Mouse (Mus musculus) embryonic facial prominence, embryonic 14.5 days (tissue): Measurements from ENCODE around the gene Vps37b. TPM values are rescaled to one million over a fixed set of nuclear protein-coding genes. Genes with fewer than 3 reads are reported as not detected.

ENCODE experiments used
- ATAC-seq: fragments of 200-750 bp; cut with Nextera tagmentation; 2 replicates; pipeline ENCODE4 v1.8.0; 2017; ENCODE audit warnings: low read depth, moderate number of reproducible peaks, moderate TSS enrichment
- DNase-seq: peaks from one replicate; pipeline ENCODE4 v3.0.0-alpha.2; 2015; ENCODE audit warnings: low spot score
- H3K27ac ChIP-seq: fragments of 300-500 bp; sonication (generic); replicated peaks from 2 replicates; pipeline ENCODE4 v1.5.1; 2014; ENCODE audit warnings: low read depth, mild to moderate bottlenecking, low read length, moderate library complexity
- H3K27me3 ChIP-seq: fragments of 300-500 bp; sonication (generic); replicated peaks from 2 replicates; pipeline ENCODE4 v1.6.1; 2014; ENCODE audit warnings: low read length; ENCODE audit not compliant: control insufficient read depth, insufficient read depth
- H3K36me3 ChIP-seq: fragments of 300-500 bp; sonication (generic); 2 replicates; pipeline ENCODE4 v1.6.1; 2014; ENCODE audit warnings: low read length, mixed read lengths; ENCODE audit not compliant: control insufficient read depth, insufficient read depth
- H3K4me1 ChIP-seq: fragments of 300-500 bp; sonication (generic); 2 replicates; pipeline ENCODE4 v1.6.1; 2014; ENCODE audit warnings: antibody characterized with exemption, low read length; ENCODE audit not compliant: control insufficient read depth, insufficient read depth
- H3K4me2 ChIP-seq: fragments of 300-500 bp; sonication (generic); 2 replicates; pipeline ENCODE4 v1.6.1; 2014; ENCODE audit warnings: low read depth, mild to moderate bottlenecking, low read length, moderate library complexity, mixed read lengths
- H3K4me3 ChIP-seq: fragments of 300-500 bp; sonication (generic); 2 replicates; pipeline ENCODE4 v1.5.1; 2014; ENCODE audit warnings: low read depth, mild to moderate bottlenecking, low read length
- H3K9ac ChIP-seq: fragments of 300-500 bp; sonication (generic); 2 replicates; pipeline ENCODE4 v1.6.1; 2014; ENCODE audit warnings: low read depth, mild to moderate bottlenecking, low read length, moderate library complexity, mixed read lengths
- H3K9me3 ChIP-seq: fragments of 300-500 bp; sonication (generic); 2 replicates; pipeline ENCODE4 v1.6.1; 2016; ENCODE audit warnings: low read length; ENCODE audit not compliant: control insufficient read depth
- WGBS: fragments of 180-500 bp; shearing (Covaris S2); extraction: QIAGEN DNeasy Blood & Tissue Kit; methylation state at CpG from one replicate; pipeline ENCODE4 v1.1.7; 2014; 5-methylcytosine and 5-hydroxymethylcytosine counted together
- polyA plus RNA-seq: library from polyadenylated mRNA; unstranded; fragments of >200 nt; fragmentation: Nextera tagmentation; extraction: Ambion mirVana; gene quantifications from 2 replicates; pipeline ENCODE4 v1.2.1, GENCODE M21; 2014

The Vps37b gene
- polyA plus RNA-seq, 1 experiment from 2014 or later: 31.7 TPM

- H3K36me3 ChIP-seq: peaks cover 17% of the 10 kb centered on the region; the same call in 1 of the 2 replicates
- DNase-seq (peak; percentile 19), ATAC-seq (no peak)
- H3K9ac ChIP-seq: no peak overlapping the region
- H3K4me1 ChIP-seq: peaks cover 8% of the 10 kb centered on the region; the same call in 1 of the 2 replicates
- 80% methylated on average over 11 of the region's 11 CpGs for WGBS
- H3K27ac ChIP-seq: no peak overlapping the region
- no peaks in the 10 kb centered on the region for H3K9me3 ChIP-seq
- H3K27me3 ChIP-seq: no peaks in the 10 kb centered on the region
- H3K4me2 ChIP-seq: no peak overlapping the region
- no peak overlapping the region for H3K4me3 ChIP-seq
Observed at GRCm38 (mm10) chr5:124021701-124022100, 10.4 kb downstream of the Vps37b start.

DNA sequence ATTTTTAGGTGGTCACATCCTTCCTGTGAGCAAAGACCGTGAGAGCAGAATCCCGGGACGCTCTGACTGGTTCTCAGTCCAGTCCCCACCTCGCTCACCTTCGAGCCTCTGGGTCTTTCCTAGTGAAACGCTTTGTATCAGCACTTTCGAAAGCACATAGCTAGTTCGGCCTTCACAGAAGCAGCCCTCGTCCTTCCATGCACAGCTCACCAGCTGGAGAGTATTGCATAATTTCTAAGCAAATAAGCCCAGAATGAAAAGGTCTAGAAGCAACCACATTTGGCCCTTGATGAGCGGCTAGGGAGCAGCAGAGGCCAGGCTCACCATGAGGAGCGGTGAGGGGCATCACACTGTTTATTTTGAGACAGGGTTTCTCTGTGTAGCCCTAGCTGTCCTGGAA is 10.9 kb downstream of the Vps37b start:
- Histone ChIP-seq H3K4me2 (no peak overlapping the region), H3K4me3 (no peak overlapping the region), H3K27ac (no peak overlapping the region), H3K9me3 (no peaks in the 10 kb centered on the region), H3K4me1 (peaks cover 8% of the 10 kb centered on the region; the same call in 1 of the 2 replicates), H3K9ac (no peak overlapping the region), H3K36me3 (0 out of 2 replicates have a peak, but pooled peaks cover 13% of the 10 kb centered on the region), H3K27me3 (no peaks in the 10 kb centered on the region)
- DNase-seq (no peak), ATAC-seq (no peak)
- 90% methylated on average over 11 of the region's 11 CpGs for WGBS

- 0 out of 2 replicates have a peak, but pooled peaks cover 9% of the 10 kb centered on the region for H3K36me3 ChIP-seq
- H3K9ac ChIP-seq: no peak overlapping the region
- no peak overlapping the region for H3K4me3 ChIP-seq
- no peak overlapping the region; the same call in 1 of the 2 replicates for H3K27ac ChIP-seq
- ATAC-seq (0 out of 2 replicates have a peak, but pooled peaks have one; percentile 27), DNase-seq (peak; percentile 70)
- no peaks in the 10 kb centered on the region for H3K27me3 ChIP-seq
- peaks cover 12% of the 10 kb centered on the region for H3K4me1 ChIP-seq
- 68% methylated on average over 12 of the region's 12 CpGs for WGBS
- no peaks in the 10 kb centered on the region for H3K9me3 ChIP-seq
- no peak overlapping the region for H3K4me2 ChIP-seq
Observed at GRCm38 (mm10) chr5:124019348-124020216, 12.5 kb downstream of the Vps37b start.

GRCm38 (mm10) chr5:124018651-124019050 is 13.4 kb downstream of the Vps37b start:
- H3K9ac ChIP-seq: no peak overlapping the region
- H3K27me3 ChIP-seq: no peaks in the 10 kb centered on the region
- H3K27ac ChIP-seq: no peak overlapping the region
- DNase-seq (no peak), ATAC-seq (no peak)
- H3K9me3 ChIP-seq: no peaks in the 10 kb centered on the region
- no peak overlapping the region for H3K4me2 ChIP-seq
- 0 out of 2 replicates have a peak, but pooled peaks cover 9% of the 10 kb centered on the region for H3K36me3 ChIP-seq
- peaks cover 21% of the 10 kb centered on the region for H3K4me1 ChIP-seq
- H3K4me3 ChIP-seq: no peak overlapping the region
- WGBS: 89% methylated on average over 9 of the region's 9 CpGs

- no peak overlapping the region for H3K4me2 ChIP-seq
- peaks cover 21% of the 10 kb centered on the region for H3K4me1 ChIP-seq
Observed at GRCm38 (mm10) chr5:124017941-124018340, 14.1 kb downstream of the Vps37b start.

DNA sequence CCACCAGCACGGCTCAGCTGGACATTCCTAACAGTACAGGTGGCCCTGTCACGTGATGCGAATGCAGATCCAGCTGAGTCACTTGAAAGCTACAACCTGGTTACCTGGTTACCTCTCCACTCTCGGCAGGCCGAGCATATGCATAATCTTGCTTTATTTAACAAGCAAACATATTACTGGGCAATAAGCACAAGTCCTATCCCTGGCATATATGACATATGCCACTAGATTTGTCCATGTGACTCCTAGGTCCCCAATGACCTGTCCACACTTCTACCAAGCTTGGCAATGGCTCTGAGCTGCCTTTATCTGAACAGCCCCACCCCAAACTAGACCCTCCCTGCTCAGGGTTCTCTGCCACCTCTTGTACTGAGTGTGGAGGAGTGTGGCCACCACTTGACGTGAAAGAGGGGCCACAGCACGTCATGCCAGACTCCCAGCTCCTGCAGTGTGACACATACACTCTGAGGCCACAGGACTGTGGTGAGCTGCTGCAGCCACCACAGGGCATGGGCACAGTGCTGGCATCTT is 15.7 kb downstream of the Vps37b start:
- WGBS: 83% methylated on average over 7 of the region's 7 CpGs
- H3K4me1 ChIP-seq: peaks cover 36% of the 10 kb centered on the region
- H3K27me3 ChIP-seq: no peaks in the 10 kb centered on the region
- H3K36me3 ChIP-seq: no peaks in the 10 kb centered on the region
- H3K27ac ChIP-seq: no peak overlapping the region
- DNase-seq (no peak), ATAC-seq (no peak)
- H3K4me3 ChIP-seq: no peak overlapping the region
- no peak overlapping the region for H3K4me2 ChIP-seq
- H3K9ac ChIP-seq: no peak overlapping the region
- H3K9me3 ChIP-seq: no peaks in the 10 kb centered on the region

More at GRCm38 (mm10) chr5:124017941-124018340, 14.1 kb downstream of the Vps37b start:
- Histone ChIP-seq H3K9me3 (no peaks in the 10 kb centered on the region), H3K9ac (no peak overlapping the region), H3K27me3 (no peaks in the 10 kb centered on the region), H3K27ac (no peak overlapping the region), H3K36me3 (0 out of 2 replicates have a peak, but pooled peaks cover 9% of the 10 kb centered on the region), H3K4me3 (no peak overlapping the region)
- ATAC-seq: no peak
- DNase-seq: no peak
- 81% methylated on average over 9 of the region's 9 CpGs for WGBS

DNA sequence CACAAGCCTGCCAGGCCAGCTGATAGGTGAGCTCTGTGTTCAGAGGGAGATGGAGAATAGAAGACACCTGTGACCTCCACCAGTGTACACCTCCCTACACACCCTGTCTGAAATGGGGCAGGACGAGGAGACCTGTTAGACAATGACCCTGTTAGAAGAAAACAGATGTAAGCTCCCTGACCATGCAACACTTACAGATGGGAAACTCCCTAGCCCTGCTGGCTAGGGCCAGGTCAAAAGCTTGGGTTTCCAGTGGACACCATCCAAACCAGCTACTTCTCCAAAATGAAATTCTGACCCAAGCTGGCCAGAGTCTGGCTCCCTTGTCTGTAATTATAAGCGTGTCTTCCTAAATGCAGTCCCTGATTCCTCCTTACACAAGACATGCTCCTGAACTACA is 16.3 kb downstream of the Vps37b start:
- H3K27ac ChIP-seq: no peak overlapping the region
- no peaks in the 10 kb centered on the region for H3K36me3 ChIP-seq
- ATAC-seq (no peak), DNase-seq (no peak)
- H3K27me3 ChIP-seq: no peaks in the 10 kb centered on the region
- H3K4me3 ChIP-seq: no peak overlapping the region
- H3K4me2 ChIP-seq: no peak overlapping the region
- H3K9me3 ChIP-seq: no peaks in the 10 kb centered on the region
- H3K9ac ChIP-seq: no peak overlapping the region
- H3K4me1 ChIP-seq: peaks cover 43% of the 10 kb centered on the region
- 74% methylated on average over 2 of the region's 2 CpGs for WGBS

DNA sequence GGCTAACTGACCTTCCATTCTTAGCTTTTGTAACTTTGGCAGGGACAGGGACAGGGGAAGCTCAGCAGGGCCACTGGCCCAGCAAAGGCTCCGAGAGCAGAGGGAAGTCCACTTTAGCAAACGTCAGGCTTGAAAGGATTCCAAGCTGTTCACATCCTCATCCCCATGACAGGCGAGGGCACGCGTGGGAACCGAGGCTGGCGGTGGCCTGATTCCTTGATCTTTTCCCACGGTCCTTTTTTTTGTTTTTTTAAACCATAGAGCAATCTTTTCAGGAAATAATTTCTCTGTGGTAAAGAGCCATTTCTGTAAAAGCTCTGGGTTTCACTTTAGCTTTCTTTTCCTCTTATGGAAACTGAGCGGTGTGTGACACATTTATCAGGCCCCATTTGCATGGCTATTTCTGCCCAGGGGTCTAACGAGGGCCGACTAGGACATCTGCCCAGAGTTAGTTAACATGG is 17.2 kb downstream of the Vps37b start:
- Histone ChIP-seq H3K27me3 (no peaks in the 10 kb centered on the region), H3K4me3 (no peak overlapping the region), H3K36me3 (peaks cover 4% of the 10 kb centered on the region), H3K27ac (peak overlapping the region; percentile 16; the same call in 1 of the 2 replicates), H3K9me3 (no peaks in the 10 kb centered on the region), H3K4me2 (0 out of 2 replicates have a peak overlapping the region, but pooled peaks have one; percentile 2), H3K9ac (0 out of 2 replicates have a peak overlapping the region, but pooled peaks have one; percentile 19), H3K4me1 (peaks cover 44% of the 10 kb centered on the region)
- WGBS: 18% methylated on average over 11 of the region's 11 CpGs
- no peak for ATAC-seq
- DNase-seq: no peak
